Mouse (Mus musculus): Measurements from ENCODE around the gene Mcf2l.

Gene Mcf2l

GRCm38 (mm10) chr8:12994468-12994867 is 120.9 kb downstream of the Mcf2l start:
- no peak for DNase-seq (ENCODE audit: low read depth, low spot score)

- DNase-seq (ENCODE audit: low read depth, low spot score), result no peak
Measured at GRCm38 (mm10) chr8:12995481-12995880, 121.9 kb downstream of the Mcf2l start.

DNA sequence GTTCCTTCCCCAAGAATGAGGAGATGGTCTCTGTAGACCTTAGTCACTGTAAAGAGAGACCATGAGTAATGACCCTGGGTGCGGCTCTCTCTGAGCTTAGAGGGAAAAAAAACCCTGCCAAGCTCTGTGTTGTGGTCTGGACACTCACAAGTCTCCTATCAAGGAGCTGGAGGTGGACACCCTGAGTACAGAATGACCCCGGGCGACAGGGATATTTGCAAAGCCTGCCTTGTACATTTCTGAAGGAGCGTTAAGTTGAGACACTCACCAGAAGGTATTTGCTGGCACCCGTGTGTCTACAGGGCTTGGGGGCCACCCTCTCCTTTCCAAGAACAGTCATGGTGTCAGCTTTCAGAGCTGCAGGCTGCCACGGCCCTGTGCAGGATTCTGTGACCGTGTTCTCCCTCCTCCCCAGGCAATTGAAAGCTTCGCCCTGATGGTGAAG is 123.2 kb downstream of the Mcf2l start:
- no peak for DNase-seq (ENCODE audit: low read depth, low spot score)

DNA sequence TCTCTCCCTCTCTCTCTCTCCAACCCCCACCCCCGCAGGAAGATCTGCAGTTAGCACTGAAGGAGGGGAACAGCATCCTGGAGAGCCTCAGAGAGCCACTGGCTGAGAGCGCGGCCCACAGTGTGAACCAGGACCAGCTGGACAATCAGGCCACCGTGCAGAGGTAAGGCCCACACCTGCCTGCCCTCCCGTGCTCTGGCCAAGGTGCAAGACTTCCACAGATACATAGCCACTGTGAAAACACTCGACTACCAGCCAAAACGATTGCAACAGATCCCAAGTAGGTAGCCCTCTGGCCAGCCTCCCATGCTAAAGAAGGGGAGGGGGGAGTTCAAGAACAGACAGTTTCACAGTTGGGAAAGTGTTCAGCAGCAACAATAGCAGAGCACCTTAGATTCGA is 124.7 kb downstream of the Mcf2l start:
- DNase-seq (ENCODE audit: low read depth, low spot score), result no peak

DNA sequence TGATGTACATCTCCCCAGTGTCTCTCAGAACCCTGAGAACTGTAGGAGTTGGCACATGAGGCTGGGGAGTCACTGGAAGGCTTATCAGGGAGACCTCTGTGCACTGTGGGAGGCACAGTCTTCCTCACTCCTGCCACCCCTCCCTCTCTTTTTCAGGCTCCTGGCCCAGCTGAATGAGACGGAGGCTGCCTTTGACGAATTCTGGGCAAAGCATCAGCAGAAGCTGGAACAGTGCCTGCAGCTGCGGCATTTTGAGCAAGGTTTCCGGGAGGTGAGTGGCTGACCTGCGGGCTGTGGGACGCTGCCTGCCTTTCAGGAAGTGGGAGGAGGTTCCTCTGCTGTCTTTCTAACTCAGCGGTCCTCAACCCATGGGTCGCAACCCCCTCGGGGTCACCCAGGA is 126.2 kb downstream of the Mcf2l start:
- DNase-seq (ENCODE audit: low read depth, low spot score), result no peak

- DNase-seq (ENCODE audit: low read depth, low spot score), result no peak
Measured at GRCm38 (mm10) chr8:13007458-13007857, 133.9 kb downstream of the Mcf2l start.

- no peak for DNase-seq (ENCODE audit: low read depth, low spot score)
Measured at GRCm38 (mm10) chr8:13010313-13010712, 136.7 kb downstream of the Mcf2l start.

- no peak for DNase-seq (ENCODE audit: low read depth, low spot score)
Measured at GRCm38 (mm10) chr8:13019560-13019959, 146.0 kb downstream of the Mcf2l start.

DNA sequence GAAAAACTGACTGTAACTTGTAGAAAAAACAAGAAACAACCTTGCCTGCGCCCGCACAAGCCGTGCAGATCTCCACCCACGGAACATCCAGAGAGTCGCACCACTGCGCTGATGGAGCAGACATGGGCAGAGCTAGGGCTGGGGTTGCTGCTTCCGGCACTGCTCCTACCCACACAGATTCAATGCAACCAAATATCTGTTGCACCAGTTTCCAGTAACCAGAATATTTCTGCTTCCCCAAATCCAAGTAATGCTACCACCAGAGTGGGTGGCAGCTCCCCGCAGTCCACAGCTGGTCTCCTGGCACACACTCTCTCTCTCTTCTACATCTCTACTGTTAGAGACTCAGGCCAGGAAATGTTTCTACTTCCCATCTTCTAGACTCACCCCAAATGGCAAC is 148.2 kb downstream of the Mcf2l start:
- DNase-seq (ENCODE audit: low read depth, low spot score), result no peak

DNA sequence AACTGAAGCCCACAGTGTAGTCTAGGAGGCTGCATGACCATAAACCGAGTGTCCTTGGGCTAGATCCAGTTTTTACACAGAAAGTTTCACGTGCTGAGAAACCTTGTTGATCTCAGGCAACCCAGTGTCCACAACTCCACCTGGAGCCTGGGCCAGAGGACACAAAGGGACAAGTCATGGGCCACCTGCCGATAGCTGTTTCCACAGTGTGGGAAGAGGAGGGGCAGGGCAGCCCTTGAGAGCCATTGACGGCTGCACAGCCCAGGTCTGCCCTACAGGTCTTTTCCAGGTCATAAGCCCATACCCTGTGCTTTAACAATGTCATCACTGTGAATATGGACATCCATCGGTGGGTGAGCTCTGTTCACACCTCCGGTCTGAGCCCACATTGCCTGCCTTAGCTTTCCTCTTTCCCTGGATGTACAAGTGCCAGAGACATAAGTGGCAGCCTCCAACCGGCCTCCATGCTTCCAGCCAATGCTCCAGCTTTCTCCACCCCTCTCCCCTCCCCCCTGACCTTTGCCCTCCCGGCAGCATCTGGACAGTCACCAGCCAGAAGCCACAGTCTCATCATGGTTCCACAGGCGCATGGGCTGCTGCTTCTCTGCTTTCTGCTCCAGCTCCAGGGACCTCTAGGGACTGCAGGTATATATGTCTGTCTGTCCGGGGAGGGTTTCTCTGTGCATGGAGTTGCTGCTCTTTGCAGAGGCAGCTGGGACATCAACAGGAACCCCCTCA is 152.1 kb downstream of the Mcf2l start, which contains the start of gene F7:
F7 (plus strand) TSS at position 548 of the 738 bp plus-strand sequence.
- DNase-seq (ENCODE audit: low read depth, low spot score), result no peak

DNA sequence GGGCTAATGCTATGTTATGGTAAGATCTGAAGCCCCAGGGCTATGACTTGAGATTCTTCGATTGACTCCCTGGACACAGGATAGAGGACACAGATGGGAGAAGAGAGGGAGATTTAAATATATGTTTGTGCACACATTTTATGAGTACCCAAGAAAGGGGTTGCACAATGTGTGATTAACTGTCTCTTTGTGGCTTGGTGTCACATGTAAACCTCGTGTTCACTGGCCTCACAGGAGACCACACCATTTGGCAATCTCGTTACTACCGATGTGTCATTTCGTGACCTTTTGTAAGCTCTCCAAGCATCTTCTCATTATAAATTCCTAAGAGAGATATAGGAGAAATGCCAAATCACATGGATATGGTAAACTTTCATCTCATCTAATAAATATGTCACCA is 154.0 kb downstream of the Mcf2l start:
- no peak for DNase-seq (ENCODE audit: low read depth, low spot score)

- no peak for DNase-seq (ENCODE audit: low read depth, low spot score)
Measured at GRCm38 (mm10) chr8:13028482-13028881, 154.9 kb downstream of the Mcf2l start.

GRCm38 (mm10) chr8:13036346-13036812 is 162.8 kb downstream of the Mcf2l start:
- no peak for DNase-seq (ENCODE audit: low read depth, low spot score)

- no peak for DNase-seq (ENCODE audit: low read depth, low spot score)
Measured at GRCm38 (mm10) chr8:13037015-13037414, 163.4 kb downstream of the Mcf2l start, which contains the start of gene F10. Gene F10, plus strand, starts transcription at chr8:13037308.

DNA sequence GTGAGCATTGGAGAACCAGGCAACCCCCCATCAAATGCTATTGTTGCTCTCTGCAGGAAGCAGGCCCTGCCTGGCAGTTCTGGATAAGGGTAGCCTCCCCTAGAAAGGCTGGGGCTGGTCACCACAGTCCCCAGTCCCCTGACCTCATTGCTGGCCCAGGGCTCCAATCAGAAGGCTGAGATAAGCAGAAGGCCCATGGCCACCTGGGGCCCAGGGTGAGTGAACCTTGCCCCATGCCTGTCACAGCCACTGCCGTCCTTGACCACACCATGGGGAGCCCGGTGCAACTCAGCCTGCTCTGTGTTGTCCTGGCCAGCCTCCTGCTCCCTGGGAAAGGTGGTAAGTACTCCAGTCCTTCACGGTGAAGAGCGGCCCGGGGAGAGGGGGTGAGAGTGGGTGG is 164.0 kb downstream of the Mcf2l start:
- DNase-seq (ENCODE audit: low read depth, low spot score), result no peak

GRCm38 (mm10) chr8:13039054-13039453 is 165.4 kb downstream of the Mcf2l start:
- no peak for DNase-seq (ENCODE audit: low read depth, low spot score)

GRCm38 (mm10) chr8:13041459-13041858 is 167.9 kb downstream of the Mcf2l start:
- no peak for DNase-seq (ENCODE audit: low read depth, low spot score)

DNA sequence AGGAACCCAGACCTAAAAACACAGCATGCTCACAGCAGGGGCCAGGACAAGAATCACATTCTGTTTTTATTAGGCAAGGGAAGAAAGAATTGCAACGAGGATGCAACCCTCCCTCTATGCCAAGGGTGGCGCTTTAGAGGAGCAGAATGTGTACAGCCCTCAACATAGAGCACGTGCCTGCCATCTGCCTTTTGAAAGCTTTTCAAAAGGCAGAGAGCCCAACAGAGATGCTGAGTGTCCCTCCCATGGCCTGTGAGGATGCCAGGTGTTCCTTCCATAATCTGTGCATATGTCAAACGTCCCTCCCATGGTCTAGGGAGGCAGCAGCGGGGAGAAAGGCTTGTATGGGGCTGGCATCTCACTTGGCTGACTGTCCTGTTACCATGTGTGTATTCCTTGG is 174.0 kb downstream of the Mcf2l start:
- no peak for DNase-seq (ENCODE audit: low read depth, low spot score)

- peak; percentile 75 for DNase-seq (ENCODE audit: low read depth, low spot score)
Measured at GRCm38 (mm10) chr8:13050550-13050949, 176.9 kb downstream of the Mcf2l start.

GRCm38 (mm10) chr8:13057351-13057750 is 183.7 kb downstream of the Mcf2l start:
- no peak for DNase-seq (ENCODE audit: low read depth, low spot score)

DNA sequence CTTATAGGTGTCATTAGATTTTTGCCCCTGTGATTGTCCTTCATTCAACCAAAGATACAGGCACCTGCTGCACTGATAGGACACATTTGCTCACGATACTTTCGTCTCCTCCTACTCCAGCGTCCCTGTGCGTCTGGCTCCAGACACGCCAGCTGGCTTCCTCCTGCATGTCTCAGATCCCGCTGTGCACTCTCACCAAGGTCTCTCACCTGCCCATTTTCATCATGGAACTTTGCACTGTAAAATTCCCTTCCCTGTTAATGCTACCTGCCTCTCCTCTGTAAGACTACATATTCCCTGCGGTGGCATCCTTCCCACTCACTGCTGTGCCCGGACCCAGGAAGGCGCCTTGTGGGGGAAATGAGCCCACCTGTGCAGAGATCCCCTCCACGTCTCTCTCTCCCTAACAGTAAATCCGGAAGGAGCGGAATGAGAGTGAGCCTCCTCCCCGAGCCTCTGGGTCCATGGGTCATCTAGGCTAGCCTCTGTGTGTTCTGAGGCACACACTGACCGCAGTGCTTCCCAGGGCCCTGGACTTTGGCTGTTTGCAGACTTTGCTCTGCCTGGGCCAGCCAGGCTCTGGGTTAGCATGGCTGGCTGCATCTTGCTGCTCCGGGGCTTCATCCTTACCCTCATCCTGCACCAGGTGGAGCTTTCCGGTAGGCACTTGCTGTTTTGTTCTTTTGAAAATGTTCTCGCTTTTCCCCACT is 187.0 kb downstream of the Mcf2l start, which contains the start of gene Proz:
Proz (plus strand) TSS at position 474 of the 710 bp plus-strand sequence.
- no peak for DNase-seq (ENCODE audit: low read depth, low spot score)

GRCm38 (mm10) chr8:13063112-13063511 is 189.5 kb downstream of the Mcf2l start:
- no peak for DNase-seq (ENCODE audit: low read depth, low spot score)

Data from R1 (cell line).